Mouse (Mus musculus): ENCODE measurements around the gene Tpst2.
A peak's percentile ranks its signal among the peaks of the same experiment; 100 is the strongest.

Gene Tpst2

GRCm38 (mm10) chr5:112255426-112255825 lies 21.1 kb upstream of the Tpst2 start, which contains the start of gene Crybb1:
Crybb1 (plus strand) TSS chr5:112255815.
- DNase-seq (ENCODE audit: low spot score) = peak; percentile 73

GRCm38 (mm10) chr5:112256457-112256856 lies 20.0 kb upstream of the Tpst2 start:
- no peak for DNase-seq (ENCODE audit: low spot score)

GRCm38 (mm10) chr5:112257896-112258295 lies 18.6 kb upstream of the Tpst2 start:
- no peak for DNase-seq (ENCODE audit: low spot score)

- DNase-seq (ENCODE audit: low spot score) = no peak
Measured at GRCm38 (mm10) chr5:112259862-112260650, 16.4 kb upstream of the Tpst2 start.

GRCm38 (mm10) chr5:112260818-112261217 lies 15.7 kb upstream of the Tpst2 start:
- no peak for DNase-seq (ENCODE audit: low spot score)

- DNase-seq (ENCODE audit: low spot score) = no peak
Measured at GRCm38 (mm10) chr5:112264099-112264498, 12.4 kb upstream of the Tpst2 start.

- no peak for DNase-seq (ENCODE audit: low spot score)
Measured at GRCm38 (mm10) chr5:112265110-112265509, 11.4 kb upstream of the Tpst2 start.

GRCm38 (mm10) chr5:112265515-112265914 lies 11.0 kb upstream of the Tpst2 start:
- no peak for DNase-seq (ENCODE audit: low spot score)

GRCm38 (mm10) chr5:112266011-112266777 lies 10.3 kb upstream of the Tpst2 start:
- DNase-seq (ENCODE audit: low spot score) = no peak

- no peak for DNase-seq (ENCODE audit: low spot score)
Measured at GRCm38 (mm10) chr5:112270764-112271541, 5.5 kb upstream of the Tpst2 start.

- DNase-seq (ENCODE audit: low spot score) = no peak
Measured at GRCm38 (mm10) chr5:112272934-112273333, 3.6 kb upstream of the Tpst2 start.

- no peak for DNase-seq (ENCODE audit: low spot score)
Measured at GRCm38 (mm10) chr5:112273746-112274463, 2.6 kb upstream of the Tpst2 start.

GRCm38 (mm10) chr5:112275021-112275804 lies 1.3 kb upstream of the Tpst2 start:
- no peak for DNase-seq (ENCODE audit: low spot score)

- no peak for DNase-seq (ENCODE audit: low spot score)
Measured at GRCm38 (mm10) chr5:112276907-112277348, 437 bp downstream of the Tpst2 start.

GRCm38 (mm10) chr5:112277906-112278470 lies 1.5 kb downstream of the Tpst2 start:
- DNase-seq (ENCODE audit: low spot score) = no peak

GRCm38 (mm10) chr5:112279181-112280021 lies 2.9 kb downstream of the Tpst2 start:
- DNase-seq (ENCODE audit: low spot score) = no peak

GRCm38 (mm10) chr5:112280151-112280550 lies 3.7 kb downstream of the Tpst2 start:
- DNase-seq (ENCODE audit: low spot score) = no peak

GRCm38 (mm10) chr5:112280863-112281660 lies 4.6 kb downstream of the Tpst2 start:
- no peak for DNase-seq (ENCODE audit: low spot score)

GRCm38 (mm10) chr5:112281676-112282075 lies 5.2 kb downstream of the Tpst2 start:
- no peak for DNase-seq (ENCODE audit: low spot score)

Measured in ovary, postnatal 36 days (tissue).